Mouse (Mus musculus): ENCODE data around the gene Nup98. TPM values are rescaled to one million over a fixed set of nuclear protein-coding genes. Genes with fewer than 3 reads are reported as not detected.

The Nup98 gene
- 18.7 and 26.0 TPM in 2 replicates for polyA plus RNA-seq (2012; rRNA removed)

GRCm38 (mm10) chr7:102209756-102210721 lies at the start of gene Nup98, which contains the start of gene Pgap2:
Gene Nup98 (minus strand): TSS chr7:102210176.
Gene Pgap2 (plus strand): TSS chr7:102210208.
- peak; percentile 100 for DNase-seq (ENCODE audit: low read depth)
- TF ChIP-seq CTCF (IDR thresholded peaks at IDR 0.05; ENCODE audit: borderline replicate concordance, extremely low read depth, insufficient read depth, insufficient read length): peak; percentile 18; the same call in 1 of the 2 replicates
- peak; percentile 93 for TF ChIP-seq POLR2A (IDR thresholded peaks at IDR 0.05; ENCODE audit: borderline replicate concordance, extremely low read depth, insufficient read depth, insufficient read length, poor library complexity, severe bottlenecking)

- no peak for TF ChIP-seq POLR2A (IDR thresholded peaks at IDR 0.05; ENCODE audit: borderline replicate concordance, extremely low read depth, insufficient read depth, insufficient read length, poor library complexity, severe bottlenecking)
- no peak for TF ChIP-seq CTCF (IDR thresholded peaks at IDR 0.05; ENCODE audit: borderline replicate concordance, extremely low read depth, insufficient read depth, insufficient read length)
- DNase-seq (ENCODE audit: low read depth): no peak
These were observed 48.8 kb upstream of the Nup98 start for GRCm38 (mm10) chr7:102258753-102259152.

GRCm38 (mm10) chr7:102258189-102258588 lies 48.2 kb upstream of the Nup98 start:
- TF ChIP-seq POLR2A (IDR thresholded peaks at IDR 0.05; ENCODE audit: borderline replicate concordance, extremely low read depth, insufficient read depth, insufficient read length, poor library complexity, severe bottlenecking): no peak
- TF ChIP-seq CTCF (IDR thresholded peaks at IDR 0.05; ENCODE audit: borderline replicate concordance, extremely low read depth, insufficient read depth, insufficient read length): peak; percentile 70; the same call in 1 of the 2 replicates
- DNase-seq (ENCODE audit: low read depth): peak; percentile 83

- no peak for DNase-seq (ENCODE audit: low read depth)
- TF ChIP-seq POLR2A (IDR thresholded peaks at IDR 0.05; ENCODE audit: borderline replicate concordance, extremely low read depth, insufficient read depth, insufficient read length, poor library complexity, severe bottlenecking): no peak
- TF ChIP-seq CTCF (IDR thresholded peaks at IDR 0.05; ENCODE audit: borderline replicate concordance, extremely low read depth, insufficient read depth, insufficient read length): no peak
These were observed 46.7 kb upstream of the Nup98 start for GRCm38 (mm10) chr7:102256636-102257035.

GRCm38 (mm10) chr7:102255954-102256353 lies 46.0 kb upstream of the Nup98 start, which contains the start of gene Rhog:
Gene Rhog (minus strand): TSS chr7:102256054.
- TF ChIP-seq CTCF (IDR thresholded peaks at IDR 0.05; ENCODE audit: borderline replicate concordance, extremely low read depth, insufficient read depth, insufficient read length): no peak
- TF ChIP-seq POLR2A (IDR thresholded peaks at IDR 0.05; ENCODE audit: borderline replicate concordance, extremely low read depth, insufficient read depth, insufficient read length, poor library complexity, severe bottlenecking): no peak
- DNase-seq (ENCODE audit: low read depth): no peak

- no peak for TF ChIP-seq CTCF (IDR thresholded peaks at IDR 0.05; ENCODE audit: borderline replicate concordance, extremely low read depth, insufficient read depth, insufficient read length)
- TF ChIP-seq POLR2A (IDR thresholded peaks at IDR 0.05; ENCODE audit: borderline replicate concordance, extremely low read depth, insufficient read depth, insufficient read length, poor library complexity, severe bottlenecking): no peak
- DNase-seq (ENCODE audit: low read depth): no peak
These were observed 43.7 kb upstream of the Nup98 start for GRCm38 (mm10) chr7:102253631-102254030.

GRCm38 (mm10) chr7:102250631-102251214 lies 40.7 kb upstream of the Nup98 start:
- DNase-seq (ENCODE audit: low read depth): peak; percentile 86
- peak; percentile 73 for TF ChIP-seq CTCF (IDR thresholded peaks at IDR 0.05; ENCODE audit: borderline replicate concordance, extremely low read depth, insufficient read depth, insufficient read length)
- peak; percentile 22; the same call in 1 of the 2 replicates for TF ChIP-seq POLR2A (IDR thresholded peaks at IDR 0.05; ENCODE audit: borderline replicate concordance, extremely low read depth, insufficient read depth, insufficient read length, poor library complexity, severe bottlenecking)

GRCm38 (mm10) chr7:102249896-102250630 lies 40.1 kb upstream of the Nup98 start:
- TF ChIP-seq CTCF (IDR thresholded peaks at IDR 0.05; ENCODE audit: borderline replicate concordance, extremely low read depth, insufficient read depth, insufficient read length) (no peak), POLR2A (IDR thresholded peaks at IDR 0.05; ENCODE audit: borderline replicate concordance, extremely low read depth, insufficient read depth, insufficient read length, poor library complexity, severe bottlenecking) (peak; percentile 16; the same call in 1 of the 2 replicates)
- peak; percentile 73 for DNase-seq (ENCODE audit: low read depth)

- no peak for TF ChIP-seq POLR2A (IDR thresholded peaks at IDR 0.05; ENCODE audit: borderline replicate concordance, extremely low read depth, insufficient read depth, insufficient read length, poor library complexity, severe bottlenecking)
- no peak for TF ChIP-seq CTCF (IDR thresholded peaks at IDR 0.05; ENCODE audit: borderline replicate concordance, extremely low read depth, insufficient read depth, insufficient read length)
- peak; percentile 55 for DNase-seq (ENCODE audit: low read depth)
These were observed 39.5 kb upstream of the Nup98 start for GRCm38 (mm10) chr7:102249531-102249895.

- no peak for DNase-seq (ENCODE audit: low read depth)
- no peak for TF ChIP-seq CTCF (IDR thresholded peaks at IDR 0.05; ENCODE audit: borderline replicate concordance, extremely low read depth, insufficient read depth, insufficient read length)
- no peak for TF ChIP-seq POLR2A (IDR thresholded peaks at IDR 0.05; ENCODE audit: borderline replicate concordance, extremely low read depth, insufficient read depth, insufficient read length, poor library complexity, severe bottlenecking)
These were observed 38.9 kb upstream of the Nup98 start for GRCm38 (mm10) chr7:102248691-102249404.

Data from brain, embryonic 14.5 days (tissue).